Mouse (Mus musculus) testis, adult 2 months (tissue): ENCODE data around the gene Pttg1.

Experiments used
- CTCF ChIP-seq: fragments of 200-500 bp; IDR thresholded peaks from 2 replicates; pipeline ENCODE4 v1.5.1; 2012; ENCODE audit warnings: low read depth, mild to moderate bottlenecking, inconsistent platforms, low read length, moderate library complexity; ENCODE audit not compliant: control insufficient read depth, insufficient read depth, insufficient replicate concordance
- POLR2A ChIP-seq: fragments of 200-500 bp; IDR thresholded peaks from 2 replicates; pipeline ENCODE4 v1.6.1; 2012; ENCODE audit warnings: low read depth, mild to moderate bottlenecking, inconsistent platforms, low read length, moderate library complexity; ENCODE audit not compliant: control insufficient read depth

GRCm38 (mm10) chr11:43377083-43377850 lies 48.8 kb downstream of the Pttg1 start:
- TF ChIP-seq CTCF (no peak), POLR2A (no peak)
